Mouse (Mus musculus): ENCODE data around the gene Atp2a2.

DNA sequence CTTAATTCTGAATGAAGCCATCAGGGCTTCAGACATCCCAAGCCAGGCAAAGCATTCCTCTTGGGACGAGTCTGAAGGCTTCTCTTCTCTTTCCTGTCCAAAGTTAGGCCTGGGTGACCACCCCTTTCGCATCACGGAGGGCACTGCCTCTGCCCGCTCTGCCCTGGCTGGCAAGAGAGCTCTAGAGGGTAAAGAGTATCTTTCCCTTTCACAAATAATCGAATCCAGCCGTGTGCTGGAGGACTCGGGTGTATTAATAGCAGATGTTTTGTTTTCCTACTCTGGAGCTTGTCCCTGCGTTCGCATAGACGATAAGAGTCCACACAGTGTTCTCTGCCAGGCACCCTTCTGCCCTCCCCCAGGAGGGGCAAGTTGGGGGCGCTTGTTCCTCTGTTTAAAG lies 25.7 kb upstream of the Atp2a2 start:
- TF ChIP-seq MAFK (IDR thresholded peaks at IDR 0.05; ENCODE audit: insufficient read depth, low read depth, low read length) (no peak), HCFC1 (IDR thresholded peaks at IDR 0.05; ENCODE audit: borderline replicate concordance, insufficient read depth, low read length) (no peak), ZC3H11A (IDR thresholded peaks at IDR 0.05; ENCODE audit: borderline replicate concordance, low read depth, low read length) (no peak), ZNF384 (IDR thresholded peaks at IDR 0.05; ENCODE audit: low read depth, low read length) (no peak)

All from ES-E14 (cell line).